Mouse (Mus musculus): Measurements from ENCODE around the gene Ttll9.

Ttll9 gene

GRCm38 (mm10) chr2:152962091-152962793 lies at the start of gene Ttll9:
TSS of gene Ttll9 (plus strand) at chr2:152962485.
- DNase-seq (ENCODE audit: low spot score in 2 of 2) = peak; percentile 88 to 94

DNA sequence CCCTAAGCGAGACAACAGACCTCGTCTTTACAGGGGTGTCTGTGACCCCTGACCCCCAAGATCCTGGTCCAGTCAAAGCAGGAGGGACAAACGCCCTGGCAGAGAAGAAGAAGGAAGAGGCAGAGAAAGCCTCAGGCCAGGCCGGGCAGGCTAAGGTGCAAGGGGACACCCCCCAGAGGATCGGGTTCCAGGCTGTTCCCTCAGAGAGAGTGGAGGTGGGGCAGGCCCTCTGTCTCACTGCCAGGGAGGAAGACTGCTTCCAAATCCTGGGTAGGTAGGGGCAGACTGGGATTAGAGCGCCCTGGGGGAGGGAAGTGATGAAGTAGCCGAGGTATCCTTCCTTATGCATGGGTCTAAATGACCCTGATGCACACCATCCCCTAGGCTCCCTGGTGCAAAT lies 48.8 kb upstream of the Ttll9 start:
- no peak for DNase-seq (ENCODE audit: low spot score in 2 of 2)

GRCm38 (mm10) chr2:152914310-152915120 lies 47.8 kb upstream of the Ttll9 start:
- peak; percentile 91 to 93 for DNase-seq (ENCODE audit: low spot score in 2 of 2)

DNA sequence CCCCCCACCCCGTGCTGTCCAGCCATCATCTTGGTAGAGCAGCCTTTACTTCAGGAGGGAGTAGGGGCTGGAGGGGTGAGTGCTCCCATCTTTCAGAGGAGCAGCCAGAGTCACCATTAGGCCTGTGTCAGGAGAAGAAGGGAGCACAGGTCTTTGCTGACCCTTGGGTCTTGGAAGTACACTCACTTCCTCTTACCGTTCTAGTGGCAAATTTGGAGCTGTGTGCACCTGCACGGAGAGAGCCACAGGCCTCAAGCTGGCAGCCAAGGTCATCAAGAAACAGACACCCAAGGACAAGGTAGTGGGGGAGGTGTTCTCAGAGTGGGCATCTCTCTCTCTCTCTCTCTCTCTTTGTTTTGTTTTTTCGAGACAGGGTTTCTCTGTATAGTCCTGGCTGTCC lies 46.8 kb upstream of the Ttll9 start:
- DNase-seq (ENCODE audit: low spot score in 2 of 2) = no peak

DNA sequence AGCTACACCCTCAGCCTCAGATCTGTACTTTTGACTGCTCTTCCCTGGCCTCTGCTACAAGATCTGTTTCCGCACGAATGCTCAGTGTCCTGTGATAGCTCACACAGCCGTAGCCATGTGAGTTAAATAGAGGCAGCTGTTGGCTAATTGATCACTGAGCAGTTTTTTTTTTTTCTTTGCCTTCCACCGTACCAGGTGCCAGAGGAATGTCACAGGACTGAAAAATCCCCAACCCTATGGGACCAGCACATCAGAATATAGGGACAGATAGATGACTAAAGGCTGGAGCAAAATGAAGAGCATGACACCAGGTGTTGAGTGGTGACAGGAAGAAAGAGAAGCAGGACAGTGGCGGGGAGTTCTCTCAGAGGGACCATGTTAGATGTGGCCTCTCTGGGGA lies 46.2 kb upstream of the Ttll9 start:
- no peak for DNase-seq (ENCODE audit: low spot score in 2 of 2)

DNA sequence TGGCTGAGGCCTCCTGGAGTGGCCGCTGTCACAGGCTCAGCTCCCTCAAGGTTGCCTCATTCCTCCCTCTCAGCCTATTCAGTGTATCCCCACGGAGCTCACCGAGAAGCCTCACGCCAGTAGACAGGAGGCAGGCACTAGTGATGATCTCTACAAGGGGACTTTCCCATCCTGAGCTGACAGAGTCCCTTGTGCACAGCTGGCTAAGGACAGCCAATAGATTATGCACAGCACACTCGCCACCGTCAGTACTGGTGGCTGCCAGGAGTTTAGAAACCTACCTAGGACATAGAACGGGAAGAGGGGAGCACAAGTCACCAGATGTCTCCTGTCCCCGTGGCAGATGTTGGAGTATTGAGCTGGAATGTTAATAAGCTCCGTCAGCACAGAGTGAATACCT lies 44.6 kb upstream of the Ttll9 start:
- DNase-seq (ENCODE audit: low spot score in 2 of 2) = no peak

- DNase-seq (ENCODE audit: low spot score in 2 of 2) = no peak
These were observed 39.9 kb upstream of the Ttll9 start for GRCm38 (mm10) chr2:152922376-152922775.

- no peak for DNase-seq (ENCODE audit: low spot score in 2 of 2)
These were observed 38.7 kb upstream of the Ttll9 start for GRCm38 (mm10) chr2:152923621-152924020.

DNA sequence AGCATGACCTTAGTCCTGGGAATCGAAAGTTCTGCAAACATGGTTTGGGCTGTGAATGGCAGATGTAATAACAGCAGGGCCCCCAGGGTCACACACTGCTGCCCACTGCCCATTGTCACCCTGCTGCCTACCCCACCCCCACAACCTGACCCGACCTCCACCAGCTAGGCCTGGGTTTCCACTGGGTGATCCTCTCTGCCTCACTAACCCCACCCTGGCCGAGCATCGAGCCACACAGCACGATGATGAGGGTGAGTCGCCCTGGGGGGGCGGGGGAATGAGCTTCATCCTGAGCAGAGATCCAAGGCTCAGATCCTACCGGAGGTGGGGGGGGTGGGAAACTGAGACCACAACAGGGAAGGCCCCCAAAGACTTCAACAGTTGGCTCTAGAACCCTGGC lies 38.2 kb upstream of the Ttll9 start:
- no peak for DNase-seq (ENCODE audit: low spot score in 2 of 2)

- no peak for DNase-seq (ENCODE audit: low spot score in 2 of 2)
These were observed 37.7 kb upstream of the Ttll9 start for GRCm38 (mm10) chr2:152924543-152924942.

- DNase-seq (ENCODE audit: low spot score in 2 of 2) = no peak
These were observed 37.0 kb upstream of the Ttll9 start for GRCm38 (mm10) chr2:152925189-152925872.

DNA sequence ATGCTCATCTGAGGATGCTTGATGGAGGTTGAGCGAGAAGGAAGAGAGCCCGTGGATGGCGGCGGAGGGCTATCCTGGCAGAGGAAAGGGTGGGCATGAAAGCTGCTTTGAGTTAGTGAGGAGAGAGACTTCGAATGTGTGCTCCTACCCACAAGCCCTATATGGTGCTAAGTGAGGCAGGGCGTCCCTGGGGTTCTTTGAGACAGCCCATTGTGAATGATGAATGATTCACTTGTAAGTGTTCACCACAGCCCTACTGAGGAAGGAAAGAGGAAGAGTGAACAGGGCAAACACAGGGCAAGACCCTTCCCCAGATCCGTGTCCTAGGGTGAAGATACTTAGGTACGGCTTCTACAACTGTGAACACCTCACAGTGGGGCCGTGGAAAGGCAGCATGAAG lies 35.4 kb upstream of the Ttll9 start:
- no peak for DNase-seq (ENCODE audit: low spot score in 2 of 2)

GRCm38 (mm10) chr2:152927371-152927770 lies 34.9 kb upstream of the Ttll9 start:
- DNase-seq (ENCODE audit: low spot score in 2 of 2) = no peak

- DNase-seq (ENCODE audit: low spot score in 2 of 2) = no peak
These were observed 33.9 kb upstream of the Ttll9 start for GRCm38 (mm10) chr2:152928219-152928987.

- DNase-seq (ENCODE audit: low spot score in 2 of 2) = no peak
These were observed 33.3 kb upstream of the Ttll9 start for GRCm38 (mm10) chr2:152928988-152929370.

- no peak for DNase-seq (ENCODE audit: low spot score in 2 of 2)
These were observed 32.0 kb upstream of the Ttll9 start for GRCm38 (mm10) chr2:152930276-152930675.

GRCm38 (mm10) chr2:152931456-152932160 lies 30.7 kb upstream of the Ttll9 start:
- DNase-seq (ENCODE audit: low spot score in 2 of 2) = no peak

GRCm38 (mm10) chr2:152933048-152933447 lies 29.2 kb upstream of the Ttll9 start, which contains the start of gene Foxs1:
TSS of gene Foxs1 (minus strand) at chr2:152933208.
- DNase-seq (ENCODE audit: low spot score in 2 of 2) = no peak

GRCm38 (mm10) chr2:152933614-152934013 lies 28.7 kb upstream of the Ttll9 start:
- peak in 1 of 2 experiments; percentile 63 for DNase-seq (ENCODE audit: low spot score in 2 of 2)

DNA sequence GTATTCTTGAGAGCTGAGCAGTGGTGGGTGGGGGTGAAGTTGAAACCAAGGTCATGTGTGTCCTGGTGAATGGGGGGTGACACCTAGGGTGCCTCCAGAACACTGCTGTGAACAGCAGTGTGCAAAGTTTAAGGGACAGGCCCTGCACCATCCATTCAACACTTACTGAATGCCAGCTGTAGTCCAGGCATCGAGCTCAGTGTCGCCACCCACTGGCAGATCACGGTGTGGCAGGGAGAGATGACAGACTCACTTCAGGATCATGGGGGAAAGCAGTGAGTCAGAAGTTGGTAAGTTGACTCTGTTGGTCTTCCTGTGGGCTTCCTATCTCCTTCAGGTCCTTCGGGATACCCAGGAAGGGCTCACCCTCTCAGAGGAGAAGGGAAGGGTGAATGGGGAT lies 22.4 kb upstream of the Ttll9 start:
- DNase-seq (ENCODE audit: low spot score in 2 of 2) = no peak

GRCm38 (mm10) chr2:152941106-152941505 lies 21.2 kb upstream of the Ttll9 start:
- DNase-seq (ENCODE audit: low spot score in 2 of 2) = no peak

Data from right cerebral cortex, postnatal 10 days (tissue).